Mouse (Mus musculus): Measurements from ENCODE around the gene Trpm1. TPM values are rescaled to one million over a fixed set of nuclear protein-coding genes. Genes with fewer than 3 reads are reported as not detected.

The Trpm1 gene
- polyA plus RNA-seq, 1 experiment from 2014 or later: 0.11 TPM

GRCm38 (mm10) chr7:64155226-64155625 is 1.6 kb downstream of the Trpm1 start:
- H3K36me3 ChIP-seq (ENCODE audit: control insufficient read depth, insufficient read depth, low read length): no peaks in the 10 kb centered on the region
- WGBS: 78% methylated on average over 4 of the region's 4 CpGs
- 0 out of 2 replicates have a peak, but pooled peaks cover 8% of the 10 kb centered on the region for H3K4me1 ChIP-seq (ENCODE audit: control insufficient read depth, insufficient read depth, low read length)
- H3K9ac ChIP-seq (replicated peaks; ENCODE audit: low read depth, low read length): no peak overlapping the region
- H3K27me3 ChIP-seq (ENCODE audit: control insufficient read depth, insufficient read depth, low read length): no peaks in the 10 kb centered on the region
- no peaks in the 10 kb centered on the region for H3K9me3 ChIP-seq (ENCODE audit: control insufficient read depth, low read length)
- H3K27ac ChIP-seq (ENCODE audit: low read depth, low read length): no peak overlapping the region
- no peak overlapping the region for H3K4me3 ChIP-seq (ENCODE audit: low read depth, low read length)
- peak; percentile 13; the same call in 1 of the 2 replicates for ATAC-seq (ENCODE audit: low read depth)
- peak overlapping the region; percentile 31 for H3K4me2 ChIP-seq (ENCODE audit: low read depth, low read length)

- Histone ChIP-seq H3K9me3 (ENCODE audit: control insufficient read depth, low read length) (no peaks in the 10 kb centered on the region), H3K36me3 (ENCODE audit: control insufficient read depth, insufficient read depth, low read length) (no peaks in the 10 kb centered on the region), H3K4me3 (ENCODE audit: low read depth, low read length) (no peak overlapping the region), H3K27ac (ENCODE audit: low read depth, low read length) (no peak overlapping the region), H3K4me1 (ENCODE audit: control insufficient read depth, insufficient read depth, low read length) (0 out of 2 replicates have a peak, but pooled peaks cover 8% of the 10 kb centered on the region), H3K9ac (replicated peaks; ENCODE audit: low read depth, low read length) (no peak overlapping the region), H3K4me2 (ENCODE audit: low read depth, low read length) (peak overlapping the region; percentile 31), H3K27me3 (ENCODE audit: control insufficient read depth, insufficient read depth, low read length) (no peaks in the 10 kb centered on the region)
- peak; percentile 93 for ATAC-seq (ENCODE audit: low read depth)
- WGBS: 9% methylated on average over 10 of the region's 10 CpGs
These were observed 2.1 kb downstream of the Trpm1 start for GRCm38 (mm10) chr7:64155687-64156086.

GRCm38 (mm10) chr7:64156271-64156911 is 2.8 kb downstream of the Trpm1 start:
- 80% methylated on average over 5 of the region's 5 CpGs for WGBS
- ATAC-seq (ENCODE audit: low read depth): peak; percentile 1; the same call in 1 of the 2 replicates
- Histone ChIP-seq H3K9me3 (ENCODE audit: control insufficient read depth, low read length) (no peaks in the 10 kb centered on the region), H3K9ac (replicated peaks; ENCODE audit: low read depth, low read length) (no peak overlapping the region), H3K4me3 (ENCODE audit: low read depth, low read length) (no peak overlapping the region), H3K36me3 (ENCODE audit: control insufficient read depth, insufficient read depth, low read length) (no peaks in the 10 kb centered on the region), H3K4me1 (ENCODE audit: control insufficient read depth, insufficient read depth, low read length) (0 out of 2 replicates have a peak, but pooled peaks cover 8% of the 10 kb centered on the region), H3K27ac (ENCODE audit: low read depth, low read length) (no peak overlapping the region), H3K27me3 (ENCODE audit: control insufficient read depth, insufficient read depth, low read length) (no peaks in the 10 kb centered on the region), H3K4me2 (ENCODE audit: low read depth, low read length) (no peak overlapping the region)

GRCm38 (mm10) chr7:64156918-64157690 is 3.5 kb downstream of the Trpm1 start:
- H3K36me3 ChIP-seq (ENCODE audit: control insufficient read depth, insufficient read depth, low read length): no peaks in the 10 kb centered on the region
- no peak overlapping the region for H3K27ac ChIP-seq (ENCODE audit: low read depth, low read length)
- H3K4me1 ChIP-seq (ENCODE audit: control insufficient read depth, insufficient read depth, low read length): 0 out of 2 replicates have a peak, but pooled peaks cover 8% of the 10 kb centered on the region
- 65% methylated on average over 7 of the region's 7 CpGs for WGBS
- no peak overlapping the region for H3K4me3 ChIP-seq (ENCODE audit: low read depth, low read length)
- H3K4me2 ChIP-seq (ENCODE audit: low read depth, low read length): no peak overlapping the region
- H3K9me3 ChIP-seq (ENCODE audit: control insufficient read depth, low read length): no peaks in the 10 kb centered on the region
- no peak overlapping the region for H3K9ac ChIP-seq (replicated peaks; ENCODE audit: low read depth, low read length)
- no peaks in the 10 kb centered on the region for H3K27me3 ChIP-seq (ENCODE audit: control insufficient read depth, insufficient read depth, low read length)
- ATAC-seq (ENCODE audit: low read depth): no peak

- no peak overlapping the region for H3K9ac ChIP-seq (replicated peaks; ENCODE audit: low read depth, low read length)
- H3K27me3 ChIP-seq (ENCODE audit: control insufficient read depth, insufficient read depth, low read length): no peaks in the 10 kb centered on the region
- H3K36me3 ChIP-seq (ENCODE audit: control insufficient read depth, insufficient read depth, low read length): no peaks in the 10 kb centered on the region
- no peak overlapping the region for H3K27ac ChIP-seq (ENCODE audit: low read depth, low read length)
- WGBS: 67% methylated on average over 12 of the region's 12 CpGs
- ATAC-seq (ENCODE audit: low read depth): no peak
- 0 out of 2 replicates have a peak, but pooled peaks cover 8% of the 10 kb centered on the region for H3K4me1 ChIP-seq (ENCODE audit: control insufficient read depth, insufficient read depth, low read length)
- H3K4me3 ChIP-seq (ENCODE audit: low read depth, low read length): no peak overlapping the region
- H3K9me3 ChIP-seq (ENCODE audit: control insufficient read depth, low read length): no peaks in the 10 kb centered on the region
- no peak overlapping the region for H3K4me2 ChIP-seq (ENCODE audit: low read depth, low read length)
These were observed 4.8 kb downstream of the Trpm1 start for GRCm38 (mm10) chr7:64158281-64159055.

- Histone ChIP-seq H3K27ac (ENCODE audit: low read depth, low read length) (no peak overlapping the region), H3K9me3 (ENCODE audit: control insufficient read depth, low read length) (no peaks in the 10 kb centered on the region), H3K4me1 (ENCODE audit: control insufficient read depth, insufficient read depth, low read length) (0 out of 2 replicates have a peak, but pooled peaks cover 8% of the 10 kb centered on the region), H3K4me3 (ENCODE audit: low read depth, low read length) (no peak overlapping the region), H3K27me3 (ENCODE audit: control insufficient read depth, insufficient read depth, low read length) (no peaks in the 10 kb centered on the region), H3K9ac (replicated peaks; ENCODE audit: low read depth, low read length) (no peak overlapping the region), H3K36me3 (ENCODE audit: control insufficient read depth, insufficient read depth, low read length) (no peaks in the 10 kb centered on the region), H3K4me2 (ENCODE audit: low read depth, low read length) (no peak overlapping the region)
- 49% methylated on average over 5 of the region's 5 CpGs for WGBS
- ATAC-seq (ENCODE audit: low read depth): no peak
These were observed 5.5 kb downstream of the Trpm1 start for GRCm38 (mm10) chr7:64159056-64159542.

GRCm38 (mm10) chr7:64159612-64160591 is 6.3 kb downstream of the Trpm1 start:
- no peak overlapping the region for H3K27ac ChIP-seq (ENCODE audit: low read depth, low read length)
- no peak overlapping the region for H3K4me2 ChIP-seq (ENCODE audit: low read depth, low read length)
- H3K27me3 ChIP-seq (ENCODE audit: control insufficient read depth, insufficient read depth, low read length): no peaks in the 10 kb centered on the region
- no peaks in the 10 kb centered on the region for H3K9me3 ChIP-seq (ENCODE audit: control insufficient read depth, low read length)
- H3K36me3 ChIP-seq (ENCODE audit: control insufficient read depth, insufficient read depth, low read length): no peaks in the 10 kb centered on the region
- 58% methylated on average over 7 of the region's 7 CpGs for WGBS
- H3K4me1 ChIP-seq (ENCODE audit: control insufficient read depth, insufficient read depth, low read length): 0 out of 2 replicates have a peak, but pooled peaks cover 8% of the 10 kb centered on the region
- no peak overlapping the region for H3K9ac ChIP-seq (replicated peaks; ENCODE audit: low read depth, low read length)
- ATAC-seq (ENCODE audit: low read depth): no peak
- H3K4me3 ChIP-seq (ENCODE audit: low read depth, low read length): no peak overlapping the region

Measured in neural tube, embryonic 14.5 days (tissue).